Comparison of ENCODE assay signal across 8 mouse cellular contexts in the genomic region with DNA sequence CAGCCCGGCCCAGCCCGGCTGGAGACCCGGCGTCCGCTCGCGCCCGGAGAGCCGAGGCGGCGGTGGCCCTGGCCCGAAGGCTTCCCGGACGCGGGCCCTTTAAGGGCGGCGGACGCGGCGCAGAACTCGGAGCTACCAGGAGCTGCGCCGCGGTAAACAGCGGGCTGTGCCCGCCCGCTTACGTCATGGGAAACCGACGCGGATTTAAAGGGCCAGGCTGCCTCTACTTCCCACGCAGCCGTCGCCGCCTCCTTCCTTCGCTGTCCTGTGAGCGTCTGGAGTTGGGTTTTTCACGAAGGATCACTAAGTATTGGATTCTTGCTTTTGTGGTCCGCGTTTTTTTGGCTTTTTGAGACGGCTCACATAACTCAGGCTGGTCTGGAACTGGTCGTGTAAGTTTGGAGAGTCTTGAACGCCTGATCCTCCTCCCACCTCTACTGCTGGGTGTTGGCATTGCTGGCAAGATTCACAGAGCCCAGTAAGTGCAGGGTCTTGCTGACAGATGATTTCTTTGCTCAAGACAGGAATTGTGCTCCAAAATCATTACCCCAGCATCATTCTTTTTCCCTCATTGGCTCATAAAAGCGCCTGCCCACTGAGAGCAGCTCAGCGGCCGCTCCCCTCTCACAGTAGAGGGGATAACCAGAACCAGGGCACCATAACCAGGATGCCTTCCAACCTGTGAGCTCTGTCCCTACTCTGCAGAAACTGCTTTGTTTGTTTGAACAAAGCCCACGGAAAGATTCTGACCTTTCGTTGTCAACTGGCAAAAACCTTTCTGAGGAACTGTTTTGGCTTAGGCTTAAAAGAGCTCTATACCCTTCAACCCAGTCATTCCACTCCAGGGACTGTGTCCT. TPM values are rescaled to one million over a fixed set of nuclear protein-coding genes. Genes with fewer than 3 reads are reported as not detected.
A peak's percentile ranks its signal among the peaks of the same experiment; 100 is the strongest.
DNase-seq lines count a peak whose midpoint lies in the region; ATAC-seq and TF ChIP-seq lines count a peak whose summit lies in the region.

A gene (minus strand): TSS at position 152 of the 857 bp plus-strand sequence.

- H3K4me2 ChIP-seq in forebrain, embryonic 11.5 days (ENCODE audit: low read depth, low read length, severe bottlenecking): peak within 1 kb of the TSS; percentile 93
- H3K4me2 ChIP-seq in heart, embryonic 15.5 days: peak within 1 kb of the TSS; percentile 80
- peak within 1 kb of the TSS; percentile 90 for H3K4me2 ChIP-seq in liver, embryonic 12.5 days
- H3K4me2 ChIP-seq in stomach, embryonic 15.5 days: peak within 1 kb of the TSS; percentile 82

- under 1% methylated on average over 48 of the region's 48 CpGs for WGBS in forebrain, embryonic 11.5 days
- WGBS in heart, embryonic 15.5 days: under 1% methylated on average over 48 of the region's 48 CpGs
- WGBS in liver, embryonic 12.5 days (ENCODE audit: insufficient replicate concordance): 2% methylated on average over 48 of the region's 48 CpGs
- under 1% methylated on average over 48 of the region's 48 CpGs for WGBS in stomach, embryonic 15.5 days

- H3K9ac ChIP-seq in forebrain, embryonic 11.5 days (ENCODE audit: low read length): peak within 1 kb of the TSS; percentile 86
- peak within 1 kb of the TSS; percentile 97 for H3K9ac ChIP-seq in heart, embryonic 15.5 days
- H3K9ac ChIP-seq in liver, embryonic 12.5 days: peak within 1 kb of the TSS; percentile 93
- peak within 1 kb of the TSS; percentile 85 for H3K9ac ChIP-seq in stomach, embryonic 15.5 days

- H3K27me3 ChIP-seq in E14TG2a.4 (ENCODE audit: insufficient read depth, low read length): 0 out of 2 replicates have a peak, but pooled peaks cover 5% of the 10 kb centered on the region
- H3K27me3 ChIP-seq in forebrain, embryonic 11.5 days (ENCODE audit: control insufficient read depth, insufficient read depth, low read length): no peaks in the 10 kb centered on the region
- H3K27me3 ChIP-seq in heart, embryonic 15.5 days: no peaks in the 10 kb centered on the region
- H3K27me3 ChIP-seq in liver, embryonic 12.5 days (replicated peaks): no peaks in the 10 kb centered on the region
- no peaks in the 10 kb centered on the region for H3K27me3 ChIP-seq in stomach, embryonic 15.5 days (replicated peaks)

- peaks cover 27% of the 10 kb centered on the region for H3K36me3 ChIP-seq in E14TG2a.4 (ENCODE audit: insufficient read depth, low read length)
- H3K36me3 ChIP-seq in forebrain, embryonic 11.5 days (ENCODE audit: control insufficient read depth, insufficient read depth, low read length): no peaks in the 10 kb centered on the region; the same call in 1 of the 2 replicates
- peaks cover 20% of the 10 kb centered on the region for H3K36me3 ChIP-seq in heart, embryonic 15.5 days
- peaks cover 28% of the 10 kb centered on the region for H3K36me3 ChIP-seq in liver, embryonic 12.5 days
- peaks cover 8% of the 10 kb centered on the region; the same call in 1 of the 2 replicates for H3K36me3 ChIP-seq in stomach, embryonic 15.5 days

- H3K4me3 ChIP-seq in E14TG2a.4 (replicated peaks; ENCODE audit: low read length): peak within 1 kb of the TSS; percentile 88
- peak within 1 kb of the TSS; percentile 83 for H3K4me3 ChIP-seq in forebrain, embryonic 11.5 days (ENCODE audit: low read depth, low read length)
- peak within 1 kb of the TSS; percentile 92 for H3K4me3 ChIP-seq in heart, embryonic 15.5 days
- peak within 1 kb of the TSS; percentile 80 for H3K4me3 ChIP-seq in liver, embryonic 12.5 days
- peak within 1 kb of the TSS; percentile 81 for H3K4me3 ChIP-seq in stomach, embryonic 15.5 days (replicated peaks)

- H3K4me1 ChIP-seq in E14TG2a.4 (replicated peaks; ENCODE audit: low read depth, low read length): peaks cover 37% of the 10 kb centered on the region
- peaks cover 11% of the 10 kb centered on the region; the same call in 1 of the 2 replicates for H3K4me1 ChIP-seq in forebrain, embryonic 11.5 days (replicated peaks; ENCODE audit: control insufficient read depth, insufficient read depth, low read length)
- peaks cover 33% of the 10 kb centered on the region for H3K4me1 ChIP-seq in heart, embryonic 15.5 days (replicated peaks)
- H3K4me1 ChIP-seq in liver, embryonic 12.5 days: peaks cover 35% of the 10 kb centered on the region
- peaks cover 20% of the 10 kb centered on the region for H3K4me1 ChIP-seq in stomach, embryonic 15.5 days

- H3K9me3 ChIP-seq in E14TG2a.4 (ENCODE audit: low read length): no peaks in the 10 kb centered on the region
- H3K9me3 ChIP-seq in forebrain, embryonic 11.5 days (ENCODE audit: control insufficient read depth, low read length): no peaks in the 10 kb centered on the region
- no peaks in the 10 kb centered on the region for H3K9me3 ChIP-seq in heart, embryonic 15.5 days (replicated peaks)
- no peaks in the 10 kb centered on the region for H3K9me3 ChIP-seq in liver, embryonic 12.5 days (replicated peaks)
- no peaks in the 10 kb centered on the region for H3K9me3 ChIP-seq in stomach, embryonic 15.5 days

- peak; percentile 73 for DNase-seq in c-Kit-positive CD71-positive TER-119-negative erythroid progenitor cells, embryonic 14.5 days (ENCODE audit: low read depth)
- DNase-seq in forebrain, embryonic 11.5 days (ENCODE audit: low spot score): peak; percentile 92
- peak; percentile 94 for DNase-seq in kidney, postnatal 14 days
- peak; percentile 74 to 80 for DNase-seq in natural killer cell, adult 2 months (ENCODE audit: low spot score in 2 of 2)

- ATAC-seq in forebrain, embryonic 11.5 days (replicated peaks; ENCODE audit: low FRiP score): peak; percentile 93
- ATAC-seq in heart, embryonic 15.5 days (replicated peaks; ENCODE audit: insufficient number of reproducible peaks, insufficient read depth, low FRiP score, low read depth): peak; percentile 95
- ATAC-seq in liver, embryonic 12.5 days: peak; percentile 94
- peak; percentile 97 for ATAC-seq in stomach, embryonic 15.5 days (ENCODE audit: insufficient read depth, low FRiP score, low read depth)

- TF ChIP-seq CTCF in E14TG2a.4 (conservative IDR thresholded peaks at IDR 0.05; ENCODE audit: low read length): no peak

- H3K27ac ChIP-seq in forebrain, embryonic 11.5 days (ENCODE audit: low read depth, low read length): peak within 1 kb of the TSS; percentile 71
- H3K27ac ChIP-seq in heart, embryonic 15.5 days: peak within 1 kb of the TSS; percentile 95
- peak within 1 kb of the TSS; percentile 90 for H3K27ac ChIP-seq in liver, embryonic 12.5 days
- peak within 1 kb of the TSS; percentile 89 for H3K27ac ChIP-seq in stomach, embryonic 15.5 days

RNA-seq across cellular contexts. Expression of the gene that starts here (rescaled TPM):
- 21.2 and 28.5 TPM in 2 replicates for polyA plus RNA-seq in forebrain, embryonic 11.5 days (2014; fragmentation: Nextera tagmentation; extraction: Ambion mirVana)
- 31.4 and 41.7 TPM in 2 replicates for polyA plus RNA-seq in heart, embryonic 15.5 days (2015; fragmentation: Nextera tagmentation; extraction: Ambion mirVana)
- polyA plus RNA-seq in liver, embryonic 12.5 days (2016; fragmentation: Nextera tagmentation; extraction: Ambion mirVana): 31.5 and 33.3 TPM in 2 replicates
- 43.8 and 47.9 TPM in 2 replicates for polyA plus RNA-seq in stomach, embryonic 15.5 days (2015; fragmentation: Nextera tagmentation; extraction: Ambion mirVana)

Comparison
In these comparisons a context has a peak if more than half of its experiments do, and no peak if none do; other contexts are left out.
1. Peak in every context shown above with its lines: DNase-seq, ATAC-seq, H3K4me3 ChIP-seq and H3K27ac ChIP-seq.